Comparison of ENCODE assay signal across 21 mouse cellular contexts in the genomic region with DNA sequence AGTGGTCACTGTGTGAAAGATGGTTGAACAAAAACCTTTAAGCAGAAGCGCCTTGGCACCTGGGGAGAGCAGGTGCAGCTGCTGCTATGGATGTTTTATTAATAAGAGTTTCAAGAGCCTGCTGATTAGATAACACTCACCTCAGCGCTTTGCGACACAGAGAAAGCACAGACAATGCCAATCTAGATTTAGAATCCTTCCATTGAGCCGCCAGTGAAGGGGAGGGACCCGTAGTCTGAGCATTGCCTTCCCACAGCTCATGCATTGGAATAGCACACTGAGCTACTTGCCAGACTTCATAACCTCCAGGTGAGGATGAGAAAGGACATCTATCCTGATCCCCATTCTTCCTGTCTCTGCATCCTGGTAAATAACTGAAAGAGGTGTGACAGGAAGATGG.
DNase-seq lines count a peak whose midpoint lies in the region; ATAC-seq and TF ChIP-seq lines count a peak whose summit lies in the region.
"Had no signal": no experiment of that assay in that cellular context is flagged by ENCODE, and none has a peak within 500 bp of the region (broad histone marks: within the 10 kb centered on the region; RNA-seq: fewer than 3 reads in every experiment).

No protein-coding gene starts in this region.

- 68% methylated on average over 5 of the region's 5 CpGs for WGBS in hindbrain, embryonic 12.5 days
- 68% methylated on average over 5 of the region's 5 CpGs for WGBS in hindbrain, postnatal 0 days
- 68% methylated on average over 5 of the region's 5 CpGs for WGBS in midbrain, embryonic 12.5 days
- WGBS in midbrain, embryonic 16.5 days = 37% methylated on average over 5 of the region's 5 CpGs

- H3K27me3 ChIP-seq in hindbrain, embryonic 12.5 days = no peaks in the 10 kb centered on the region
- no peaks in the 10 kb centered on the region for H3K27me3 ChIP-seq in hindbrain, postnatal 0 days (ENCODE audit: insufficient read depth, low read length)
- H3K27me3 ChIP-seq in midbrain, embryonic 12.5 days = no peaks in the 10 kb centered on the region
- H3K27me3 ChIP-seq in midbrain, embryonic 16.5 days (ENCODE audit: control insufficient read depth, insufficient read depth, low read depth, low read length) = no peaks in the 10 kb centered on the region
- H3K27me3 ChIP-seq: embryonic facial prominence, embryonic 12.5 days; forebrain, embryonic 15.5 days; heart, embryonic 13.5 days had no signal

- no peak for TF ChIP-seq CTCF in hindbrain, postnatal 0 days (IDR thresholded peaks at IDR 0.05; ENCODE audit: low read depth)

- H3K9me3 ChIP-seq in hindbrain, embryonic 12.5 days (replicated peaks) = no peaks in the 10 kb centered on the region
- no peaks in the 10 kb centered on the region for H3K9me3 ChIP-seq in hindbrain, postnatal 0 days (ENCODE audit: low read length)
- H3K9me3 ChIP-seq in midbrain, embryonic 12.5 days = no peaks in the 10 kb centered on the region
- H3K9me3 ChIP-seq in midbrain, embryonic 16.5 days (replicated peaks; ENCODE audit: control insufficient read depth, low read length, poor library complexity, severe bottlenecking) = no peaks in the 10 kb centered on the region
- H3K9me3 ChIP-seq: embryonic facial prominence, embryonic 12.5 days; forebrain, embryonic 15.5 days; G1E; heart, embryonic 13.5 days had no signal

- no peaks in the 10 kb centered on the region for H3K36me3 ChIP-seq in hindbrain, embryonic 12.5 days
- H3K36me3 ChIP-seq in hindbrain, postnatal 0 days (ENCODE audit: insufficient read depth, low read length) = no peaks in the 10 kb centered on the region
- H3K36me3 ChIP-seq in midbrain, embryonic 12.5 days = no peaks in the 10 kb centered on the region
- no peaks in the 10 kb centered on the region for H3K36me3 ChIP-seq in midbrain, embryonic 16.5 days (ENCODE audit: control insufficient read depth, insufficient read depth, low read length)
- H3K36me3 ChIP-seq: embryonic facial prominence, embryonic 12.5 days; forebrain, embryonic 15.5 days; G1E; heart, embryonic 13.5 days had no signal

- H3K9ac ChIP-seq in hindbrain, embryonic 12.5 days = no peak overlapping the region
- no peak overlapping the region for H3K9ac ChIP-seq in hindbrain, postnatal 0 days (replicated peaks; ENCODE audit: low read length)
- no peak overlapping the region for H3K9ac ChIP-seq in midbrain, embryonic 12.5 days (replicated peaks)
- H3K9ac ChIP-seq in midbrain, embryonic 16.5 days (ENCODE audit: low read depth, low read length) = no peak overlapping the region
- H3K9ac ChIP-seq: embryonic facial prominence, embryonic 12.5 days; forebrain, embryonic 15.5 days; heart, embryonic 13.5 days had no signal

- H3K27ac ChIP-seq in hindbrain, embryonic 12.5 days = no peak overlapping the region
- no peak overlapping the region for H3K27ac ChIP-seq in hindbrain, postnatal 0 days
- H3K27ac ChIP-seq in midbrain, embryonic 12.5 days (replicated peaks) = no peak overlapping the region
- H3K27ac ChIP-seq in midbrain, embryonic 16.5 days (ENCODE audit: low read length) = no peak overlapping the region
- H3K27ac ChIP-seq: embryonic facial prominence, embryonic 12.5 days; forebrain, embryonic 15.5 days; heart, embryonic 13.5 days had no signal

- H3K4me2 ChIP-seq in hindbrain, embryonic 12.5 days (replicated peaks) = no peak overlapping the region
- H3K4me2 ChIP-seq in hindbrain, postnatal 0 days (ENCODE audit: low read depth, low read length) = no peak overlapping the region
- no peak overlapping the region for H3K4me2 ChIP-seq in midbrain, embryonic 12.5 days (replicated peaks)
- H3K4me2 ChIP-seq in midbrain, embryonic 16.5 days (ENCODE audit: low read length) = no peak overlapping the region
- H3K4me2 ChIP-seq: embryonic facial prominence, embryonic 12.5 days; forebrain, embryonic 15.5 days; heart, embryonic 13.5 days had no signal

- DNase-seq in hindbrain, postnatal 0 days (ENCODE audit: low spot score) = no peak
- DNase-seq in brain, adult 2 months (ENCODE audit: low read depth, low spot score) = peak; percentile 21
- no peak for DNase-seq in urinary bladder, postnatal 14 days (ENCODE audit: low spot score)
- DNase-seq in right cerebral cortex, postnatal 25 days = no peak
- DNase-seq: adrenal gland, adult 8-10 months; adrenal gland, postnatal 36 days; B cell, adult 2 months; cerebellum, adult 11-12 months; cerebellum, adult 9-10 months; cerebellum, postnatal 25 days; gastrocnemius, postnatal 25 days; heart, adult 11 months; heart, postnatal 36 days had no signal

- H3K4me1 ChIP-seq in hindbrain, embryonic 12.5 days = no peaks in the 10 kb centered on the region
- H3K4me1 ChIP-seq in hindbrain, postnatal 0 days (ENCODE audit: insufficient read depth, low read length) = no peaks in the 10 kb centered on the region
- no peaks in the 10 kb centered on the region for H3K4me1 ChIP-seq in midbrain, embryonic 12.5 days
- H3K4me1 ChIP-seq in midbrain, embryonic 16.5 days (ENCODE audit: control insufficient read depth, insufficient read depth, low read length) = 0 out of 2 replicates have a peak, but pooled peaks cover 3% of the 10 kb centered on the region
- H3K4me1 ChIP-seq: embryonic facial prominence, embryonic 12.5 days; forebrain, embryonic 15.5 days; heart, embryonic 13.5 days had no signal

- ATAC-seq in hindbrain, embryonic 12.5 days (ENCODE audit: low FRiP score) = peak; percentile 16; the same call in 1 of the 2 replicates
- no peak for ATAC-seq in hindbrain, postnatal 0 days
- 0 out of 2 replicates have a peak, but pooled peaks have one; percentile 19 for ATAC-seq in midbrain, embryonic 12.5 days (ENCODE audit: low FRiP score, low read depth)
- ATAC-seq in midbrain, embryonic 16.5 days = peak; percentile 66; the same call in 1 of the 2 replicates
- ATAC-seq: CD4-positive, CD25-positive, alpha-beta regulatory T cell, adult 4 months; forebrain, embryonic 15.5 days had no signal

- no peak overlapping the region for H3K4me3 ChIP-seq in hindbrain, embryonic 12.5 days
- no peak overlapping the region for H3K4me3 ChIP-seq in hindbrain, postnatal 0 days (ENCODE audit: low read length)
- no peak overlapping the region for H3K4me3 ChIP-seq in midbrain, embryonic 12.5 days
- H3K4me3 ChIP-seq in midbrain, embryonic 16.5 days (ENCODE audit: low read depth, low read length) = no peak overlapping the region
- H3K4me3 ChIP-seq: embryonic facial prominence, embryonic 12.5 days; forebrain, embryonic 15.5 days; heart, embryonic 13.5 days had no signal
